In genomic region chr5:112153675-112154085, GRCm38 (mm10) we compare ENCODE assay signal across 8 mouse cellular contexts.
A peak's percentile ranks its signal among the peaks of the same experiment; 100 is the strongest.
DNase-seq lines count a peak whose midpoint lies in the region; ATAC-seq lines count a peak whose summit lies in the region.

No protein-coding gene starts in this region.

- ATAC-seq in forebrain, embryonic 12.5 days (ENCODE audit: low FRiP score), result peak; percentile 93
- ATAC-seq in heart, embryonic 16.5 days (replicated peaks; ENCODE audit: extremely low read depth, insufficient read depth, low FRiP score), result peak; percentile 65
- ATAC-seq in liver, embryonic 13.5 days (ENCODE audit: low read depth), result no peak
- peak; percentile 93 for ATAC-seq in neural tube, embryonic 11.5 days (ENCODE audit: insufficient read depth, low FRiP score, low TSS enrichment)
- ATAC-seq in stomach, embryonic 16.5 days (ENCODE audit: insufficient read depth, low FRiP score), result peak; percentile 85

- peak overlapping the region; percentile 56 for H3K4me2 ChIP-seq in forebrain, embryonic 12.5 days
- H3K4me2 ChIP-seq in heart, embryonic 16.5 days (ENCODE audit: low read depth, low read length), result peak overlapping the region; percentile 69
- H3K4me2 ChIP-seq in liver, embryonic 13.5 days, result 0 out of 2 replicates have a peak overlapping the region, but pooled peaks have one; percentile 23
- peak overlapping the region; percentile 35 for H3K4me2 ChIP-seq in neural tube, embryonic 11.5 days (ENCODE audit: low read depth)
- peak overlapping the region; percentile 53 for H3K4me2 ChIP-seq in stomach, embryonic 16.5 days (ENCODE audit: low read depth, low read length)

- H3K4me1 ChIP-seq in forebrain, embryonic 12.5 days, result peaks cover 13% of the 10 kb centered on the region
- H3K4me1 ChIP-seq in heart, embryonic 16.5 days (ENCODE audit: control insufficient read depth, insufficient read depth, low read length), result no peaks in the 10 kb centered on the region
- no peaks in the 10 kb centered on the region for H3K4me1 ChIP-seq in liver, embryonic 13.5 days (replicated peaks)
- no peaks in the 10 kb centered on the region for H3K4me1 ChIP-seq in neural tube, embryonic 11.5 days (ENCODE audit: control insufficient read depth, insufficient read depth, low read length)
- no peaks in the 10 kb centered on the region for H3K4me1 ChIP-seq in stomach, embryonic 16.5 days (ENCODE audit: control insufficient read depth, insufficient read depth, low read length)

- H3K27ac ChIP-seq in forebrain, embryonic 12.5 days, result peak overlapping the region; percentile 25; the same call in 1 of the 2 replicates
- H3K27ac ChIP-seq in heart, embryonic 16.5 days (ENCODE audit: low read length), result no peak overlapping the region
- H3K27ac ChIP-seq in liver, embryonic 13.5 days, result no peak overlapping the region
- H3K27ac ChIP-seq in neural tube, embryonic 11.5 days (ENCODE audit: low read depth, low read length), result no peak overlapping the region
- H3K27ac ChIP-seq in stomach, embryonic 16.5 days (ENCODE audit: low read length), result no peak overlapping the region

- H3K27me3 ChIP-seq in forebrain, embryonic 12.5 days, result peaks cover 39% of the 10 kb centered on the region
- H3K27me3 ChIP-seq in heart, embryonic 16.5 days (ENCODE audit: control insufficient read depth, insufficient read depth, low read length), result peaks cover 31% of the 10 kb centered on the region
- peaks cover 28% of the 10 kb centered on the region for H3K27me3 ChIP-seq in liver, embryonic 13.5 days
- H3K27me3 ChIP-seq in neural tube, embryonic 11.5 days (ENCODE audit: control insufficient read depth, insufficient read depth, low read length), result 0 out of 2 replicates have a peak, but pooled peaks cover 6% of the 10 kb centered on the region
- peaks cover 5% of the 10 kb centered on the region; the same call in 1 of the 2 replicates for H3K27me3 ChIP-seq in stomach, embryonic 16.5 days (ENCODE audit: control insufficient read depth, insufficient read depth, low read length)

- no peaks in the 10 kb centered on the region for H3K36me3 ChIP-seq in forebrain, embryonic 12.5 days (replicated peaks)
- H3K36me3 ChIP-seq in heart, embryonic 16.5 days (ENCODE audit: control insufficient read depth, insufficient read depth), result no peaks in the 10 kb centered on the region
- no peaks in the 10 kb centered on the region for H3K36me3 ChIP-seq in liver, embryonic 13.5 days
- H3K36me3 ChIP-seq in neural tube, embryonic 11.5 days (ENCODE audit: control insufficient read depth, insufficient read depth, low read length), result no peaks in the 10 kb centered on the region
- no peaks in the 10 kb centered on the region for H3K36me3 ChIP-seq in stomach, embryonic 16.5 days (ENCODE audit: control insufficient read depth, insufficient read depth, low read length)

- peak overlapping the region; percentile 26 for H3K4me3 ChIP-seq in forebrain, embryonic 12.5 days (replicated peaks)
- peak overlapping the region; percentile 45 for H3K4me3 ChIP-seq in heart, embryonic 16.5 days (ENCODE audit: low read length)
- H3K4me3 ChIP-seq in liver, embryonic 13.5 days (replicated peaks), result 0 out of 2 replicates have a peak overlapping the region, but pooled peaks have one; percentile 3
- H3K4me3 ChIP-seq in neural tube, embryonic 11.5 days (ENCODE audit: low read depth, low read length), result no peak overlapping the region
- peak overlapping the region; percentile 37 for H3K4me3 ChIP-seq in stomach, embryonic 16.5 days (replicated peaks; ENCODE audit: low read length)

- H3K9me3 ChIP-seq in forebrain, embryonic 12.5 days, result no peaks in the 10 kb centered on the region
- H3K9me3 ChIP-seq in heart, embryonic 16.5 days (replicated peaks; ENCODE audit: control insufficient read depth, low read length), result no peaks in the 10 kb centered on the region
- H3K9me3 ChIP-seq in liver, embryonic 13.5 days (replicated peaks), result no peaks in the 10 kb centered on the region
- no peaks in the 10 kb centered on the region for H3K9me3 ChIP-seq in neural tube, embryonic 11.5 days (ENCODE audit: control insufficient read depth, low read length)
- no peaks in the 10 kb centered on the region for H3K9me3 ChIP-seq in stomach, embryonic 16.5 days (replicated peaks; ENCODE audit: control insufficient read depth, low read length)

- WGBS in forebrain, embryonic 12.5 days, result under 1% methylated on average over 39 of the region's 39 CpGs
- WGBS in heart, embryonic 16.5 days, result 1% methylated on average over 39 of the region's 39 CpGs
- WGBS in liver, embryonic 13.5 days (ENCODE audit: insufficient replicate concordance), result 2% methylated on average over 39 of the region's 39 CpGs
- under 1% methylated on average over 39 of the region's 39 CpGs for WGBS in neural tube, embryonic 11.5 days
- 1% methylated on average over 37 of the region's 39 CpGs for WGBS in stomach, embryonic 16.5 days

- H3K9ac ChIP-seq in forebrain, embryonic 12.5 days, result 0 out of 2 replicates have a peak overlapping the region, but pooled peaks have one; percentile 33
- 0 out of 2 replicates have a peak overlapping the region, but pooled peaks have one; percentile 23 for H3K9ac ChIP-seq in heart, embryonic 16.5 days (ENCODE audit: low read length)
- H3K9ac ChIP-seq in liver, embryonic 13.5 days, result no peak overlapping the region
- H3K9ac ChIP-seq in neural tube, embryonic 11.5 days (ENCODE audit: low read length), result 0 out of 2 replicates have a peak overlapping the region, but pooled peaks have one; percentile 40
- peak overlapping the region; percentile 49 for H3K9ac ChIP-seq in stomach, embryonic 16.5 days (ENCODE audit: low read length)

- peak; percentile 74 to 77 for DNase-seq in CD8-positive naive resting alpha-beta T cell, adult 2 months (ENCODE audit: low read depth in 2 of 2, low spot score in 2 of 2)
- DNase-seq in c-Kit-positive CD71-positive TER-119-negative erythroid progenitor cells, embryonic 14.5 days (ENCODE audit: low read depth), result peak; percentile 24
- peak; percentile 54 to 88 for DNase-seq in kidney, postnatal 36 days
- peak; percentile 36 for DNase-seq in liver, embryonic 13.5 days
- peak; percentile 93 for DNase-seq in neural tube, embryonic 11.5 days (ENCODE audit: low spot score)

Comparison
In these comparisons a context has a peak if more than half of its experiments do, and no peak if none do; other contexts are left out.
1. DNase-seq: peak in every context shown above with its lines; median percentile 93 in neural tube, embryonic 11.5 days; 76 in CD8-positive naive resting alpha-beta T cell, adult 2 months; 71 in kidney, postnatal 36 days; 36 in liver, embryonic 13.5 days; 24 in c-Kit-positive CD71-positive TER-119-negative erythroid progenitor cells, embryonic 14.5 days.